Mouse (Mus musculus): ENCODE results near the gene Tbc1d14.

Tbc1d14 gene

GRCm38 (mm10) chr5:36578982-36579381 lies 14.1 kb downstream of the Tbc1d14 start:
- DNase-seq (ENCODE audit: low read depth, low spot score) = no peak

GRCm38 (mm10) chr5:36576457-36576856 lies 16.6 kb downstream of the Tbc1d14 start:
- DNase-seq (ENCODE audit: low read depth, low spot score) = no peak

- DNase-seq (ENCODE audit: low read depth, low spot score) = no peak
Observed at GRCm38 (mm10) chr5:36575745-36576144, 17.3 kb downstream of the Tbc1d14 start.

- DNase-seq (ENCODE audit: low read depth, low spot score) = no peak
Observed at GRCm38 (mm10) chr5:36575227-36575626, 17.8 kb downstream of the Tbc1d14 start.

- DNase-seq (ENCODE audit: low read depth, low spot score) = no peak
Observed at GRCm38 (mm10) chr5:36574147-36574870, 18.8 kb downstream of the Tbc1d14 start.

GRCm38 (mm10) chr5:36573354-36573753 lies 19.7 kb downstream of the Tbc1d14 start:
- no peak for DNase-seq (ENCODE audit: low read depth, low spot score)

- no peak for DNase-seq (ENCODE audit: low read depth, low spot score)
Observed at GRCm38 (mm10) chr5:36571371-36571770, 21.7 kb downstream of the Tbc1d14 start.

GRCm38 (mm10) chr5:36570546-36571245 lies 22.4 kb downstream of the Tbc1d14 start:
- DNase-seq (ENCODE audit: low read depth, low spot score) = no peak

GRCm38 (mm10) chr5:36570098-36570497 lies 23.0 kb downstream of the Tbc1d14 start:
- DNase-seq (ENCODE audit: low read depth, low spot score) = no peak

GRCm38 (mm10) chr5:36568118-36568517 lies 25.0 kb downstream of the Tbc1d14 start:
- peak; percentile 36 for DNase-seq (ENCODE audit: low read depth, low spot score)

- no peak for DNase-seq (ENCODE audit: low read depth, low spot score)
Observed at GRCm38 (mm10) chr5:36567627-36568026, 25.4 kb downstream of the Tbc1d14 start.

- no peak for DNase-seq (ENCODE audit: low read depth, low spot score)
Observed at GRCm38 (mm10) chr5:36564530-36564929, 28.5 kb downstream of the Tbc1d14 start.

GRCm38 (mm10) chr5:36563741-36564140 lies 29.3 kb downstream of the Tbc1d14 start:
- DNase-seq (ENCODE audit: low read depth, low spot score) = no peak

GRCm38 (mm10) chr5:36562791-36563445 lies 30.2 kb downstream of the Tbc1d14 start:
- peak; percentile 60 for DNase-seq (ENCODE audit: low read depth, low spot score)

GRCm38 (mm10) chr5:36561509-36561908 lies 31.6 kb downstream of the Tbc1d14 start:
- DNase-seq (ENCODE audit: low read depth, low spot score) = no peak

GRCm38 (mm10) chr5:36560490-36560889 lies 32.6 kb downstream of the Tbc1d14 start:
- no peak for DNase-seq (ENCODE audit: low read depth, low spot score)

GRCm38 (mm10) chr5:36559510-36560235 lies 33.4 kb downstream of the Tbc1d14 start:
- DNase-seq (ENCODE audit: low read depth, low spot score) = no peak

- no peak for DNase-seq (ENCODE audit: low read depth, low spot score)
Observed at GRCm38 (mm10) chr5:36559106-36559505, 34.0 kb downstream of the Tbc1d14 start.

GRCm38 (mm10) chr5:36558526-36558925 lies 34.5 kb downstream of the Tbc1d14 start:
- DNase-seq (ENCODE audit: low read depth, low spot score) = no peak

- DNase-seq (ENCODE audit: low read depth, low spot score) = no peak
Observed at GRCm38 (mm10) chr5:36557584-36558308, 35.3 kb downstream of the Tbc1d14 start.

GRCm38 (mm10) chr5:36556906-36557305 lies 36.2 kb downstream of the Tbc1d14 start:
- no peak for DNase-seq (ENCODE audit: low read depth, low spot score)

Data from skeletal muscle tissue, adult 2 months (tissue).